Mouse (Mus musculus) MEL (cell line): ENCODE measurements around the gene Camk1d. TPM values are rescaled to one million over a fixed set of nuclear protein-coding genes. Genes with fewer than 3 reads are reported as not detected.

Experiments
- DNase-seq: peaks from one replicate; pipeline ENCODE4 v3.0.0; 2011; ENCODE audit warnings: low read depth, low spot score
- H3K27ac ChIP-seq: 2 replicates; pipeline ENCODE4 v1.5.1; 2012; ENCODE audit warnings: low read depth, mild to moderate bottlenecking, control low read depth, low read length, moderate library complexity; ENCODE audit not compliant: control insufficient read depth
- H3K27me3 ChIP-seq, 2 experiments: fragments of 150-350 bp in 1 of 2; sonication (generic) in 1 of 2; 2 replicates each; pipeline ENCODE4 v1.6.1; 2012; ENCODE audit warnings: low read length in 2 of 2, mild to moderate bottlenecking in 2 of 2, improper control_type of control experiment in 1 of 2, moderate library complexity in 1 of 2; ENCODE audit not compliant: insufficient read depth in 2 of 2, control insufficient read depth in 1 of 2
- H3K36me3 ChIP-seq, 2 experiments: 2 replicates each; pipeline ENCODE4 v1.6.1; 2012 to 2014; ENCODE audit warnings: low read length in 2 of 2, improper control_type of control experiment in 1 of 2, inconsistent platforms in 1 of 2, mild to moderate bottlenecking in 1 of 2; ENCODE audit not compliant: insufficient read depth in 2 of 2, control insufficient read depth in 1 of 2
- H3K4me1 ChIP-seq, 2 experiments: fragments of 150-350 bp in 1 of 2; sonication (generic) in 1 of 2; 2 replicates each; pipeline ENCODE4 v1.6.1; 2012; ENCODE audit warnings: low read length in 2 of 2, improper control_type of control experiment in 1 of 2, mild to moderate bottlenecking in 1 of 2; ENCODE audit not compliant: insufficient read depth in 2 of 2, control insufficient read depth in 1 of 2
- H3K4me3 ChIP-seq, 2 experiments: fragments of 150-350 bp in 1 of 2; sonication (generic) in 1 of 2; 2 replicates each; pipeline ENCODE4 v1.5.1; 2012; ENCODE audit warnings: low read depth in 2 of 2, low read length in 2 of 2, mild to moderate bottlenecking in 2 of 2, moderate library complexity in 2 of 2, control low read depth in 1 of 2, improper control_type of control experiment in 1 of 2; ENCODE audit not compliant: control insufficient read depth in 1 of 2, insufficient read depth in 1 of 2
- H3K79me2 ChIP-seq: 2 replicates; pipeline ENCODE4 v1.6.1; 2012; ENCODE audit warnings: mild to moderate bottlenecking, low read length, moderate library complexity; ENCODE audit not compliant: control insufficient read depth, poor library complexity, insufficient read depth
- H3K9ac ChIP-seq: 2 replicates; pipeline ENCODE4 v1.6.1; 2012; ENCODE audit warnings: low read depth, mild to moderate bottlenecking, control low read depth, low read length, moderate library complexity; ENCODE audit not compliant: control insufficient read depth, poor library complexity, severe bottlenecking
- H3K9me3 ChIP-seq: fragments of 150-350 bp; sonication (generic); replicated peaks from 2 replicates; pipeline ENCODE4 v1.6.1; 2012; ENCODE audit warnings: mild to moderate bottlenecking, low read length, improper control_type of control experiment, moderate library complexity; ENCODE audit not compliant: insufficient read depth
- CHD1 ChIP-seq: IDR thresholded peaks from 2 replicates; pipeline ENCODE4 v1.6.1; 2012; ENCODE audit warnings: low read depth, mild to moderate bottlenecking, inconsistent platforms, low read length, improper control_type of control experiment
- EP300 ChIP-seq, 2 experiments: IDR thresholded peaks; 2 replicates each; pipeline ENCODE4 v1.6.1; 2011; ENCODE audit warnings: improper control_type of control experiment in 2 of 2, low read length in 2 of 2, low read depth in 1 of 2, mild to moderate bottlenecking in 1 of 2
- GABPA ChIP-seq: IDR thresholded peaks from 2 replicates; pipeline ENCODE4 v1.6.1; 2012; ENCODE audit warnings: low read depth, mild to moderate bottlenecking, inconsistent platforms, low read length, improper control_type of control experiment, moderate library complexity
- GATA1 ChIP-seq: IDR thresholded peaks from 2 replicates; pipeline ENCODE4 v1.6.1; 2011; ENCODE audit warnings: low read depth, low read length, improper control_type of control experiment
- MAX ChIP-seq: IDR thresholded peaks from 2 replicates; pipeline ENCODE4 v1.6.1; 2011; ENCODE audit warnings: low read length, improper control_type of control experiment
- MXI1 ChIP-seq: IDR thresholded peaks from 2 replicates; pipeline ENCODE4 v1.6.1; 2011; ENCODE audit warnings: mild to moderate bottlenecking, low read depth, low read length, improper control_type of control experiment
- NRF1 ChIP-seq: IDR thresholded peaks from 2 replicates; pipeline ENCODE4 v1.6.1; 2014; ENCODE audit warnings: low read depth, mild to moderate bottlenecking, inconsistent platforms, low read length, improper control_type of control experiment, moderate library complexity; ENCODE audit not compliant: poor library complexity, insufficient read depth, severe bottlenecking
- POLR2A ChIP-seq, 2 experiments: IDR thresholded peaks; 2 replicates each; pipeline ENCODE4 v1.6.1; 2011 to 2012; ENCODE audit warnings: low read length in 2 of 2, mild to moderate bottlenecking in 2 of 2, control low read depth in 1 of 2, improper control_type of control experiment in 1 of 2, low read depth in 1 of 2, moderate library complexity in 1 of 2; ENCODE audit not compliant: control insufficient read depth in 1 of 2, insufficient read depth in 1 of 2, poor library complexity in 1 of 2
- SIN3A ChIP-seq: IDR thresholded peaks from 2 replicates; pipeline ENCODE4 v1.6.1; 2012; ENCODE audit warnings: low read length, improper control_type of control experiment, inconsistent platforms
- TBP ChIP-seq: IDR thresholded peaks from 2 replicates; pipeline ENCODE4 v1.8.0; 2011; ENCODE audit warnings: low read depth, low read length, improper control_type of control experiment
- UBTF ChIP-seq: IDR thresholded peaks from 2 replicates; pipeline ENCODE4 v1.6.1; 2012; ENCODE audit warnings: low read depth, mild to moderate bottlenecking, inconsistent platforms, low read length, improper control_type of control experiment, moderate library complexity, borderline replicate concordance; ENCODE audit not compliant: insufficient read depth
- USF1 ChIP-seq: IDR thresholded peaks from 2 replicates; pipeline ENCODE4 v1.6.1; 2014; ENCODE audit warnings: low read depth, mild to moderate bottlenecking, inconsistent platforms, low read length, improper control_type of control experiment, moderate library complexity
- ZC3H11A ChIP-seq: IDR thresholded peaks from 2 replicates; pipeline ENCODE4 v1.6.1; 2012; ENCODE audit warnings: low read depth, mild to moderate bottlenecking, inconsistent platforms, low read length, improper control_type of control experiment
- ZNF384 ChIP-seq: IDR thresholded peaks from 2 replicates; pipeline ENCODE4 v1.6.1; 2012; ENCODE audit warnings: low read depth, mild to moderate bottlenecking, inconsistent platforms, low read length, improper control_type of control experiment
- polyA plus RNA-seq, 2 experiments: library from polyadenylated mRNA; stranded (reverse) in 1 of 2; unstranded in 1 of 2; fragments of >175 nt in 1 of 2; fragments of >200 nt in 1 of 2; gene quantifications; 2 replicates each; pipeline versions ENCODE4 v1.2.1 to v1.2.4; 2012; ENCODE audit warnings: low replicate concordance in 2 of 2, low read depth in 1 of 2; ENCODE audit not compliant: insufficient read length in 2 of 2, insufficient read depth in 1 of 2, missing spikeins in 1 of 2
- total RNA-seq: library from RNA; depleted of rRNA; stranded (reverse); fragments of 300-350 nt; gene quantifications from 2 replicates; pipeline ENCODE4 v1.2.3, GENCODE M21; 2012

Gene Camk1d
- total and polyA plus RNA-seq, 3 experiments = 2.9 to 4.4 TPM; not detected in 1

GRCm38 (mm10) chr2:5417158-5418032, 296.9 kb downstream of the Camk1d start:
- Histone ChIP-seq H3K27me3 (no peaks in the 10 kb centered on the region), H3K36me3 (peaks cover 0 to 12% of the 10 kb centered on the region in 2 experiments; a peak in 2 of 4 replicates), H3K27ac (peak overlapping the region; percentile 24), H3K9me3 (no peaks in the 10 kb centered on the region), H3K4me3 (peak overlapping the region; percentile 3 to 44; a peak in 1 of 4 replicates), H3K79me2 (no peaks in the 10 kb centered on the region), H3K9ac (peak overlapping the region; percentile 26), H3K4me1 (peaks cover 4% of the 10 kb centered on the region in 2 experiments; a peak in 3 of 4 replicates)
- DNase-seq = peak; percentile 87
- no peak for TF ChIP-seq UBTF
- no peak for TF ChIP-seq POLR2A (IDR thresholded peaks at IDR 0.05; ENCODE audit: control insufficient read depth in 1 of 2, insufficient read depth in 1 of 2, low read depth in 1 of 2, low read length in 2 of 2, poor library complexity in 1 of 2)
- peak; percentile 64 for TF ChIP-seq USF1
- TF ChIP-seq NRF1 = no peak
- TF ChIP-seq GATA1 = 0 out of 2 replicates have a peak, but pooled peaks have one; percentile 25
- TF ChIP-seq EP300 (IDR thresholded peaks at IDR 0.05; ENCODE audit: low read depth in 1 of 2, low read length in 2 of 2) = peak in 1 of 2 experiments; percentile 24; a peak in 1 of 4 replicates
- TF ChIP-seq MAX = 0 out of 2 replicates have a peak, but pooled peaks have one; percentile 27
- peak; percentile 28; the same call in 1 of the 2 replicates for TF ChIP-seq SIN3A
- 0 out of 2 replicates have a peak, but pooled peaks have one; percentile 35 for TF ChIP-seq TBP

- Histone ChIP-seq H3K27me3 (no peaks in the 10 kb centered on the region), H3K9me3 (no peaks in the 10 kb centered on the region)
- TF ChIP-seq GABPA (no peak), MXI1 (no peak), ZNF384 (no peak), USF1 (no peak), CHD1 (no peak), TBP (no peak), ZC3H11A (no peak)
- TF ChIP-seq, all 39 proteins: peak for 0
- Histone ChIP-seq H3K79me2 (no peaks in the 10 kb centered on the region), H3K9ac (no peak overlapping the region), H3K36me3 (0 out of 4 replicates have a peak, but pooled peaks cover 0 to 2% of the 10 kb centered on the region in 2 experiments), H3K4me3 (no peak overlapping the region), H3K4me1 (no peaks in the 10 kb centered on the region), H3K27ac (no peak overlapping the region)
- DNase-seq = no peak
These were observed 302.5 kb downstream of the Camk1d start for GRCm38 (mm10) chr2:5411774-5412173.
